Mouse (Mus musculus): ENCODE results near the gene Colca2. TPM values are rescaled to one million over a fixed set of nuclear protein-coding genes. Genes with fewer than 3 reads are reported as not detected.

Colca2 gene
- polyA plus RNA-seq (2014; fragmentation: Nextera tagmentation; extraction: Ambion mirVana) = 0.50 and 0.62 TPM in 2 replicates

- Histone ChIP-seq H3K27ac (0 out of 2 replicates have a peak within 1 kb of the TSS, but pooled peaks have one; percentile 38), H3K9ac (peak within 1 kb of the TSS; percentile 49), H3K9me3 (ENCODE audit: control insufficient read depth, low read length) (no peaks in the 10 kb centered on the region), H3K4me2 (replicated peaks) (peak within 1 kb of the TSS; percentile 69), H3K4me3 (replicated peaks; ENCODE audit: low read length) (peak within 1 kb of the TSS; percentile 41), H3K36me3 (replicated peaks; ENCODE audit: control insufficient read depth, insufficient read depth) (no peaks in the 10 kb centered on the region), H3K27me3 (ENCODE audit: control insufficient read depth, insufficient read depth, low read length) (peaks cover 23% of the 10 kb centered on the region), H3K4me1 (replicated peaks; ENCODE audit: control insufficient read depth, insufficient read depth, low read length) (peaks cover 17% of the 10 kb centered on the region; the same call in 1 of the 2 replicates)
- peak; percentile 92 for ATAC-seq (ENCODE audit: low FRiP score)
- peak; percentile 66 for DNase-seq (ENCODE audit: low spot score)
- WGBS = under 1% methylated on average over 53 of the region's 53 CpGs
These were observed at the start of gene Colca2 for GRCm38 (mm10) chr9:51278500-51279381. TSS of gene Colca2 (minus strand) at chr9:51278569.

- DNase-seq (ENCODE audit: low spot score) (no peak), ATAC-seq (ENCODE audit: low FRiP score) (no peak)
- 86% methylated on average over 5 of the region's 5 CpGs for WGBS
- no peaks in the 10 kb centered on the region for H3K36me3 ChIP-seq (replicated peaks; ENCODE audit: control insufficient read depth, insufficient read depth)
- H3K27ac ChIP-seq = no peak overlapping the region
- H3K9ac ChIP-seq = no peak overlapping the region
- H3K4me3 ChIP-seq (replicated peaks; ENCODE audit: low read length) = no peak overlapping the region
- H3K4me1 ChIP-seq (replicated peaks; ENCODE audit: control insufficient read depth, insufficient read depth, low read length) = no peaks in the 10 kb centered on the region
- H3K27me3 ChIP-seq (ENCODE audit: control insufficient read depth, insufficient read depth, low read length) = no peaks in the 10 kb centered on the region
- no peak overlapping the region for H3K4me2 ChIP-seq (replicated peaks)
- H3K9me3 ChIP-seq (ENCODE audit: control insufficient read depth, low read length) = no peaks in the 10 kb centered on the region
These were observed 49.2 kb upstream of the Colca2 start for GRCm38 (mm10) chr9:51327555-51327903.

- Histone ChIP-seq H3K4me2 (replicated peaks) (no peak overlapping the region), H3K27ac (no peak overlapping the region), H3K4me1 (replicated peaks; ENCODE audit: control insufficient read depth, insufficient read depth, low read length) (no peaks in the 10 kb centered on the region), H3K9me3 (ENCODE audit: control insufficient read depth, low read length) (no peaks in the 10 kb centered on the region), H3K9ac (no peak overlapping the region), H3K4me3 (replicated peaks; ENCODE audit: low read length) (no peak overlapping the region), H3K36me3 (replicated peaks; ENCODE audit: control insufficient read depth, insufficient read depth) (no peaks in the 10 kb centered on the region), H3K27me3 (ENCODE audit: control insufficient read depth, insufficient read depth, low read length) (no peaks in the 10 kb centered on the region)
- ATAC-seq (ENCODE audit: low FRiP score) (no peak), DNase-seq (ENCODE audit: low spot score) (no peak)
- 88% methylated on average over 11 of the region's 11 CpGs for WGBS
These were observed 48.5 kb upstream of the Colca2 start for GRCm38 (mm10) chr9:51326619-51327554.

GRCm38 (mm10) chr9:51324406-51325065, 46.2 kb upstream of the Colca2 start:
- no peaks in the 10 kb centered on the region for H3K27me3 ChIP-seq (ENCODE audit: control insufficient read depth, insufficient read depth, low read length)
- H3K27ac ChIP-seq = no peak overlapping the region
- H3K4me2 ChIP-seq (replicated peaks) = no peak overlapping the region
- no peak overlapping the region for H3K9ac ChIP-seq
- no peaks in the 10 kb centered on the region for H3K36me3 ChIP-seq (replicated peaks; ENCODE audit: control insufficient read depth, insufficient read depth)
- ATAC-seq (ENCODE audit: low FRiP score) (no peak), DNase-seq (ENCODE audit: low spot score) (no peak)
- no peaks in the 10 kb centered on the region for H3K9me3 ChIP-seq (ENCODE audit: control insufficient read depth, low read length)
- WGBS = 84% methylated on average over 7 of the region's 7 CpGs
- no peaks in the 10 kb centered on the region for H3K4me1 ChIP-seq (replicated peaks; ENCODE audit: control insufficient read depth, insufficient read depth, low read length)
- no peak overlapping the region for H3K4me3 ChIP-seq (replicated peaks; ENCODE audit: low read length)

GRCm38 (mm10) chr9:51320096-51320495, 41.7 kb upstream of the Colca2 start:
- ATAC-seq (ENCODE audit: low FRiP score) (no peak), DNase-seq (ENCODE audit: low spot score) (no peak)
- H3K27me3 ChIP-seq (ENCODE audit: control insufficient read depth, insufficient read depth, low read length) = no peaks in the 10 kb centered on the region
- H3K36me3 ChIP-seq (replicated peaks; ENCODE audit: control insufficient read depth, insufficient read depth) = no peaks in the 10 kb centered on the region
- no peaks in the 10 kb centered on the region for H3K4me1 ChIP-seq (replicated peaks; ENCODE audit: control insufficient read depth, insufficient read depth, low read length)
- no peak overlapping the region for H3K4me3 ChIP-seq (replicated peaks; ENCODE audit: low read length)
- WGBS = 94% methylated on average over 1 of the region's 1 CpGs
- H3K9me3 ChIP-seq (ENCODE audit: control insufficient read depth, low read length) = no peaks in the 10 kb centered on the region
- no peak overlapping the region for H3K4me2 ChIP-seq (replicated peaks)
- no peak overlapping the region for H3K9ac ChIP-seq
- H3K27ac ChIP-seq = no peak overlapping the region

GRCm38 (mm10) chr9:51318246-51318645, 39.9 kb upstream of the Colca2 start:
- Histone ChIP-seq H3K4me2 (replicated peaks) (no peak overlapping the region), H3K9me3 (ENCODE audit: control insufficient read depth, low read length) (no peaks in the 10 kb centered on the region), H3K27me3 (ENCODE audit: control insufficient read depth, insufficient read depth, low read length) (no peaks in the 10 kb centered on the region), H3K36me3 (replicated peaks; ENCODE audit: control insufficient read depth, insufficient read depth) (no peaks in the 10 kb centered on the region), H3K9ac (no peak overlapping the region), H3K4me1 (replicated peaks; ENCODE audit: control insufficient read depth, insufficient read depth, low read length) (no peaks in the 10 kb centered on the region), H3K4me3 (replicated peaks; ENCODE audit: low read length) (no peak overlapping the region), H3K27ac (no peak overlapping the region)
- DNase-seq (ENCODE audit: low spot score) (no peak), ATAC-seq (ENCODE audit: low FRiP score) (no peak)
- 73% methylated on average over 4 of the region's 4 CpGs for WGBS

GRCm38 (mm10) chr9:51317322-51317721, 39.0 kb upstream of the Colca2 start:
- Histone ChIP-seq H3K27me3 (ENCODE audit: control insufficient read depth, insufficient read depth, low read length) (no peaks in the 10 kb centered on the region), H3K27ac (no peak overlapping the region), H3K9me3 (ENCODE audit: control insufficient read depth, low read length) (no peaks in the 10 kb centered on the region), H3K36me3 (replicated peaks; ENCODE audit: control insufficient read depth, insufficient read depth) (no peaks in the 10 kb centered on the region), H3K4me2 (replicated peaks) (no peak overlapping the region), H3K9ac (no peak overlapping the region), H3K4me1 (replicated peaks; ENCODE audit: control insufficient read depth, insufficient read depth, low read length) (no peaks in the 10 kb centered on the region), H3K4me3 (replicated peaks; ENCODE audit: low read length) (no peak overlapping the region)
- DNase-seq (ENCODE audit: low spot score) = no peak
- 90% methylated on average over 4 of the region's 4 CpGs for WGBS
- ATAC-seq (ENCODE audit: low FRiP score) = no peak

- 86% methylated on average over 6 of the region's 6 CpGs for WGBS
These were observed 37.2 kb upstream of the Colca2 start for GRCm38 (mm10) chr9:51315402-51316063.

More at GRCm38 (mm10) chr9:51315402-51316063, 37.2 kb upstream of the Colca2 start:
- Histone ChIP-seq H3K4me3 (replicated peaks; ENCODE audit: low read length) (no peak overlapping the region), H3K9ac (no peak overlapping the region), H3K4me1 (replicated peaks; ENCODE audit: control insufficient read depth, insufficient read depth, low read length) (no peaks in the 10 kb centered on the region), H3K9me3 (ENCODE audit: control insufficient read depth, low read length) (no peaks in the 10 kb centered on the region), H3K4me2 (replicated peaks) (no peak overlapping the region), H3K27me3 (ENCODE audit: control insufficient read depth, insufficient read depth, low read length) (no peaks in the 10 kb centered on the region), H3K27ac (no peak overlapping the region), H3K36me3 (replicated peaks; ENCODE audit: control insufficient read depth, insufficient read depth) (no peaks in the 10 kb centered on the region)
- DNase-seq (ENCODE audit: low spot score) (no peak), ATAC-seq (ENCODE audit: low FRiP score) (no peak)

Measured in hindbrain, embryonic 14.5 days (tissue).